Mouse (Mus musculus): ENCODE data around the gene Pet100. TPM values are rescaled to one million over a fixed set of nuclear protein-coding genes. Genes with fewer than 3 reads are reported as not detected.
A peak's percentile ranks its signal among the peaks of the same experiment; 100 is the strongest.

The Pet100 gene
- polyA plus RNA-seq, 1 experiment from 2014 or later = 84.5 TPM

DNA sequence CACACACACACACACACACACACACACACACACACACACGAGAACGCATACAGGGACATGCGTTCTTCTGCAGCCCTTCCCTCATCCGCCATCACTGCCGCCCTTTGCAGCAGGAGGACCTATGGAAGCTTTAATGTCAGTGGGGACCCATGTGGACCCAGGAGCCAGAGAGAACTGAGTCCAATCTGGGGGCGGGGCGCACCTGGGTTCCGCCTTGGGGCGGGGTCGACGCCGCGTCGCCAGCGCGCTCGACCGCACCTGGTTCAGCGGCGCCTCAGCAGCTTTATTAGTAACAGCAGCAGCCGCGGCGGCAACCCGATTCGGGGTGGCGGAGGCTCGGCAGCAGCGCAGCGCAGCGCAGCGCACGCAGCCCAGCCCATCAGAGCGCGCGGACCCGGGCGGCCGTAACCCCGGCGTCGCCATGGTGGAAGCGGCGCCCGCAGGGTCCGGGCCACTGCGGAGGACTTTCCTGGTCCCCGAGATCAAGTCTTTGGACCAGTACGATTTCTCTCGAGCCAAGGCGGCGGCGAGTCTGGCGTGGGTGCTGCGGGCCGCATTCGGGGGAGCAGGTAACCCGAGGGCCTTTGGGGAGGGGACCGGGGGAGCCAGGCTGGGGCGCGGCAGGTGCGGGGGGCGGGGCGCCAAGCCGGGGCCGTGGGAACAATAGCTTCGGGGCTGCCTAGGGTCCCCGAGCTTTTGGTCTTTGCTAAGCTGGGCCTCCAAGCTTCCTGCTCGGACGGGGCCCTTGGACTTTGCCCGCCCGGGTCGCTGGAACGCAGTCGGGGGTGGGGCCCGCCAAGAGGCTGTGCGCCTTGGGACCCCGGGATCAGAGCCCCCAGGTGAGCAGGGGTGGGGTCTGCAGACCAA lies 33.7 kb upstream of the Pet100 start:
- Histone ChIP-seq H3K36me3 (ENCODE audit: control insufficient read depth, insufficient read depth, low read length) (no peaks in the 10 kb centered on the region), H3K9me3 (ENCODE audit: control insufficient read depth, low read length) (no peaks in the 10 kb centered on the region), H3K4me1 (ENCODE audit: control insufficient read depth, insufficient read depth, low read length) (no peaks in the 10 kb centered on the region), H3K4me3 (ENCODE audit: low read length) (peak overlapping the region; percentile 79), H3K4me2 (replicated peaks; ENCODE audit: low read depth, low read length) (peak overlapping the region; percentile 83), H3K27ac (ENCODE audit: low read depth, low read length) (peak overlapping the region; percentile 76), H3K9ac (ENCODE audit: low read depth, low read length) (peak overlapping the region; percentile 72), H3K27me3 (ENCODE audit: control insufficient read depth, insufficient read depth, low read length) (peaks cover 3% of the 10 kb centered on the region; the same call in 1 of the 2 replicates)
- WGBS = under 1% methylated on average over 65 of the region's 77 CpGs
- peak; percentile 83 for ATAC-seq (ENCODE audit: low FRiP score, low TSS enrichment)

DNA sequence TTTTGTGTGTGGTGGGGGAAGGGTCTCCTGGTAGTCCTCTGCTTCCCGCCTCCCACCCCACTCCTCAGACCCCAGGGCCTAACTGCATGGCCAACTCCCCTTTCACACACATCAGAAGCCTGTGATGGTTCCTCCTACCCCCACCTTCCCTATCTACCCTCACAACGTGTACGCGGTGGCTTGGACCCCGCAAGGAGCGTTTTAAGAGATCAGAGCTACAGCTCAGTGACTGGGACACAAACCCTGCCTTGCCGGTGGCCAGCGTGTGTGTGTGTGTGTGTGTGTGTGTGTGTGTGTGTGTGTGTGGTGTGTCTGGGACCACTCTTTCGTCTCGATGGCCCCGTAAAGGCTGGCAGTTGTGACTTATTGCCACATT lies 33.1 kb upstream of the Pet100 start:
- peaks cover 3% of the 10 kb centered on the region; the same call in 1 of the 2 replicates for H3K27me3 ChIP-seq (ENCODE audit: control insufficient read depth, insufficient read depth, low read length)
- peak overlapping the region; percentile 72 for H3K9ac ChIP-seq (ENCODE audit: low read depth, low read length)
- H3K27ac ChIP-seq (ENCODE audit: low read depth, low read length) = no peak overlapping the region
- H3K36me3 ChIP-seq (ENCODE audit: control insufficient read depth, insufficient read depth, low read length) = no peaks in the 10 kb centered on the region
- ATAC-seq (ENCODE audit: low FRiP score, low TSS enrichment) = peak; percentile 40; the same call in 1 of the 2 replicates
- 4% methylated on average over 11 of the region's 11 CpGs for WGBS
- 0 out of 2 replicates have a peak, but pooled peaks cover 1% of the 10 kb centered on the region for H3K4me1 ChIP-seq (ENCODE audit: control insufficient read depth, insufficient read depth, low read length)
- peak overlapping the region; percentile 83 for H3K4me2 ChIP-seq (replicated peaks; ENCODE audit: low read depth, low read length)
- no peaks in the 10 kb centered on the region for H3K9me3 ChIP-seq (ENCODE audit: control insufficient read depth, low read length)
- peak overlapping the region; percentile 79 for H3K4me3 ChIP-seq (ENCODE audit: low read length)

DNA sequence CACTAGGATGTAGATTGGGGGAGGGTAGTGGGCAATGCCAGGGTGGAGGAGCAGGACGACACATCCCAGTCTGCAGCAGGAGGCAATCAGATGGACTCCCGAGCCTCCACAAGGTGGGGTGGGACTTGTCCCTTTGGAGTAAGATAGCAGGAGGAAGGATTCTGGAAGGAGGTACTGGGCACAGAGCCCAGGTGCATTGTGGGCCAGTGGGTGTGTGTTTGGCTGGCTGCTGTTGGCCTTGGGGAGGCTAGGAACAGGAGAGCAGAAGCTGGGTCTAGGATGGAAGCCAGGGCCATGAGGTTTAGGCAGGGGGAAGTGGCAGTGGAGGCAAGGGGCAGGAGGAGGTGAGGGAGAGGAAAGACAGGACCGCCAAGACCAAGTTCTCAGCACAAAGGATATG lies 27.9 kb upstream of the Pet100 start:
- 74% methylated on average over 3 of the region's 3 CpGs for WGBS
- Histone ChIP-seq H3K4me2 (replicated peaks; ENCODE audit: low read depth, low read length) (no peak overlapping the region), H3K27ac (ENCODE audit: low read depth, low read length) (no peak overlapping the region), H3K9ac (ENCODE audit: low read depth, low read length) (no peak overlapping the region; the same call in 1 of the 2 replicates), H3K27me3 (ENCODE audit: control insufficient read depth, insufficient read depth, low read length) (no peaks in the 10 kb centered on the region), H3K36me3 (ENCODE audit: control insufficient read depth, insufficient read depth, low read length) (no peaks in the 10 kb centered on the region; the same call in 1 of the 2 replicates), H3K4me1 (ENCODE audit: control insufficient read depth, insufficient read depth, low read length) (0 out of 2 replicates have a peak, but pooled peaks cover 3% of the 10 kb centered on the region), H3K9me3 (ENCODE audit: control insufficient read depth, low read length) (no peaks in the 10 kb centered on the region), H3K4me3 (ENCODE audit: low read length) (no peak overlapping the region)
- ATAC-seq (ENCODE audit: low FRiP score, low TSS enrichment) = no peak

- H3K36me3 ChIP-seq (ENCODE audit: control insufficient read depth, insufficient read depth, low read length) = no peaks in the 10 kb centered on the region; the same call in 1 of the 2 replicates
- no peak overlapping the region for H3K9ac ChIP-seq (ENCODE audit: low read depth, low read length)
- 87% methylated on average over 2 of the region's 2 CpGs for WGBS
- no peaks in the 10 kb centered on the region for H3K27me3 ChIP-seq (ENCODE audit: control insufficient read depth, insufficient read depth, low read length)
- no peak overlapping the region for H3K4me2 ChIP-seq (replicated peaks; ENCODE audit: low read depth, low read length)
- H3K4me1 ChIP-seq (ENCODE audit: control insufficient read depth, insufficient read depth, low read length) = 0 out of 2 replicates have a peak, but pooled peaks cover 3% of the 10 kb centered on the region
- no peak overlapping the region for H3K27ac ChIP-seq (ENCODE audit: low read depth, low read length)
- no peaks in the 10 kb centered on the region for H3K9me3 ChIP-seq (ENCODE audit: control insufficient read depth, low read length)
- no peak for ATAC-seq (ENCODE audit: low FRiP score, low TSS enrichment)
- H3K4me3 ChIP-seq (ENCODE audit: low read length) = no peak overlapping the region
Observed at GRCm38 (mm10) chr8:3594466-3594865, 26.9 kb upstream of the Pet100 start.

DNA sequence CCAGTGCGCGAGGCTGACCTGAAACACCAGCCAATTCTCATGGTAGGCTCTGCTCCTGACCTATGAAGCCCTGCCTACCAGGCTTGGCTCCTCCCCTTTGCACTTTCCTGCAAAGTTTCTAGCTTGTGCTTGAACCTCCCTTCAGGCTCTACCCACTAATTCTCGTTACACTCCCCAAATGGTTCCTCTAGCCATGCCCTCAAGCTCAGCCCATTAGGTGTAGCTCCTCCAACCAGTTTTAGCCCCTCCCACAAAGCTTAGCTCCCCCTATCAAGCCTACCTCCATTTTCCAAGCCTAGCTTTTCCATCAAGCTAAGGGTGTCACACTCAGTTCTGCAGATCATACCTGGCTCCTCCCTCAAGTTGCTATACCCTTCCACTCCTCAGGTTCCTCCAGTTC lies 23.3 kb upstream of the Pet100 start:
- Histone ChIP-seq H3K4me2 (replicated peaks; ENCODE audit: low read depth, low read length) (no peak overlapping the region), H3K27me3 (ENCODE audit: control insufficient read depth, insufficient read depth, low read length) (no peaks in the 10 kb centered on the region), H3K36me3 (ENCODE audit: control insufficient read depth, insufficient read depth, low read length) (peaks cover 12% of the 10 kb centered on the region), H3K4me3 (ENCODE audit: low read length) (no peak overlapping the region), H3K9me3 (ENCODE audit: control insufficient read depth, low read length) (no peaks in the 10 kb centered on the region), H3K27ac (ENCODE audit: low read depth, low read length) (no peak overlapping the region), H3K4me1 (ENCODE audit: control insufficient read depth, insufficient read depth, low read length) (0 out of 2 replicates have a peak, but pooled peaks cover 3% of the 10 kb centered on the region), H3K9ac (ENCODE audit: low read depth, low read length) (no peak overlapping the region)
- ATAC-seq (ENCODE audit: low FRiP score, low TSS enrichment) = no peak
- WGBS = 65% methylated on average over 3 of the region's 3 CpGs

DNA sequence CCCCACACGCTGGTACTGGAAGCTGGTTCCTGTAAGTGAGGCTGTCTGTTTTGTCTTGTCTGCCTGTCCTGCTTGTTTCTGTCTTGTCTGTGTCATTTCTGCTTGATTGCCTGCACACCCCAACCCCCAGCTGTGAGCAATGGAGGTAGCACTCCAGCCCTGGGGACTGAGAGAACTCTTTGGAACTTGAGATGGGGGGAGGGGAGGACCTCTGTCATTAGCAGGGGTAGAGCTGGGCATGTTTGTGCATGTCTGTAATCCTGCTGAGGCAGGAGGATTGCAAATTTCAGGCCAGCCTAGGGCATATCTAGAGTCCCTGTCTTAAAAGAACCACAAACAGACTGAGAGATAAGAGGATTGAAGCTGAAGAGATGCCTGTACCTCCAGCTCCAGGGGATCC lies 22.1 kb upstream of the Pet100 start:
- Histone ChIP-seq H3K9ac (ENCODE audit: low read depth, low read length) (no peak overlapping the region), H3K27me3 (ENCODE audit: control insufficient read depth, insufficient read depth, low read length) (no peaks in the 10 kb centered on the region), H3K4me1 (ENCODE audit: control insufficient read depth, insufficient read depth, low read length) (no peaks in the 10 kb centered on the region), H3K4me2 (replicated peaks; ENCODE audit: low read depth, low read length) (no peak overlapping the region), H3K27ac (ENCODE audit: low read depth, low read length) (no peak overlapping the region), H3K9me3 (ENCODE audit: control insufficient read depth, low read length) (no peaks in the 10 kb centered on the region), H3K4me3 (ENCODE audit: low read length) (no peak overlapping the region), H3K36me3 (ENCODE audit: control insufficient read depth, insufficient read depth, low read length) (peaks cover 22% of the 10 kb centered on the region)
- no peak for ATAC-seq (ENCODE audit: low FRiP score, low TSS enrichment)
- WGBS = 71% methylated on average over 1 of the region's 1 CpGs

DNA sequence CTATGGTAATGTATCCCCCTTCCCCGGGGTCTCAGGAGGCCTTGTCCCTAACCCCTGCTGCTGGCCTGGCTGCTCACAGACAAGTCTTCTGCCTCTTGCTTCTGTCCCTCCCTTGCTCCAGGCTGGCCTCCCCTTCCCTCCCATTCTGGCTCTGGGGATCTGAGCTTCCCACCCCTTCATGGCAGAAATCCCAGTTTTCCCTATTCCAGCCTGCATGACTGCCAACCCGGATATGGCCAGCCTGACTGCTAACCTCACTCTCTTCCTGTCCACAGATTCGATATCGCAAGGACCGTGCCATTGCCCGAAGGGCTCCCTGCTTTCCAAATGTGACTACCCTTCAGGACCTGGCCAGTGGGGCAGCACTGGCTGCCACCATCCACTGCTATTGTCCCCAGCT lies 20.9 kb upstream of the Pet100 start:
- 88% methylated on average over 6 of the region's 6 CpGs for WGBS
- no peak overlapping the region for H3K4me3 ChIP-seq (ENCODE audit: low read length)
- H3K27ac ChIP-seq (ENCODE audit: low read depth, low read length) = no peak overlapping the region
- H3K36me3 ChIP-seq (ENCODE audit: control insufficient read depth, insufficient read depth, low read length) = peaks cover 27% of the 10 kb centered on the region
- no peak overlapping the region for H3K4me2 ChIP-seq (replicated peaks; ENCODE audit: low read depth, low read length)
- no peak for ATAC-seq (ENCODE audit: low FRiP score, low TSS enrichment)
- no peaks in the 10 kb centered on the region for H3K9me3 ChIP-seq (ENCODE audit: control insufficient read depth, low read length)
- no peaks in the 10 kb centered on the region for H3K27me3 ChIP-seq (ENCODE audit: control insufficient read depth, insufficient read depth, low read length)
- no peak overlapping the region for H3K9ac ChIP-seq (ENCODE audit: low read depth, low read length)
- H3K4me1 ChIP-seq (ENCODE audit: control insufficient read depth, insufficient read depth, low read length) = no peaks in the 10 kb centered on the region

DNA sequence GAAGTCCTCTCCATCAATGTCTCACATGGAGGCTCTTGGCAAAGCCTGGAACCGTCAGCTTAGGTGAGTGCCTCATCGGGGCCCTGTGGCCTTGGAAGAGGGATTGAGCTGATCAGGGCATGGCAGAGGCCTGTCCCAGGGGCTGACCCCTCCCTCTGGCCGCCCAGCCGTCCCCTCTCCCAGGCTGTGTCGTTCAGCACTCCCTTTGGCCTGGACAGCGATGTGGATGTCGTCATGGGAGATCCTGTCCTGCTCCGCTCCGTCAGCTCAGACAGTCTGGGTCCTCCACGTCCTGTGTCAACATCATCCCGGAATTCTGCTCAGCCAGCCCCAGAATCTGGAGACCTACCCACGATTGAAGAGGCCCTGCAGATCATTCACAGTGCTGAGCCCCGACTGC lies 17.9 kb upstream of the Pet100 start:
- H3K9me3 ChIP-seq (ENCODE audit: control insufficient read depth, low read length) = no peaks in the 10 kb centered on the region
- H3K4me1 ChIP-seq (ENCODE audit: control insufficient read depth, insufficient read depth, low read length) = no peaks in the 10 kb centered on the region
- H3K4me2 ChIP-seq (replicated peaks; ENCODE audit: low read depth, low read length) = no peak overlapping the region
- no peak overlapping the region for H3K4me3 ChIP-seq (ENCODE audit: low read length)
- peaks cover 40% of the 10 kb centered on the region for H3K36me3 ChIP-seq (ENCODE audit: control insufficient read depth, insufficient read depth, low read length)
- no peaks in the 10 kb centered on the region for H3K27me3 ChIP-seq (ENCODE audit: control insufficient read depth, insufficient read depth, low read length)
- 77% methylated on average over 13 of the region's 13 CpGs for WGBS
- H3K9ac ChIP-seq (ENCODE audit: low read depth, low read length) = no peak overlapping the region
- no peak overlapping the region for H3K27ac ChIP-seq (ENCODE audit: low read depth, low read length)
- ATAC-seq (ENCODE audit: low FRiP score, low TSS enrichment) = no peak

- H3K9ac ChIP-seq (ENCODE audit: low read depth, low read length) = no peak overlapping the region
- H3K4me1 ChIP-seq (ENCODE audit: control insufficient read depth, insufficient read depth, low read length) = no peaks in the 10 kb centered on the region
- no peaks in the 10 kb centered on the region for H3K9me3 ChIP-seq (ENCODE audit: control insufficient read depth, low read length)
- H3K27me3 ChIP-seq (ENCODE audit: control insufficient read depth, insufficient read depth, low read length) = no peaks in the 10 kb centered on the region
- ATAC-seq (ENCODE audit: low FRiP score, low TSS enrichment) = peak; percentile 37; the same call in 1 of the 2 replicates
- 78% methylated on average over 16 of the region's 16 CpGs for WGBS
- H3K27ac ChIP-seq (ENCODE audit: low read depth, low read length) = no peak overlapping the region
- peaks cover 69% of the 10 kb centered on the region for H3K36me3 ChIP-seq (ENCODE audit: control insufficient read depth, insufficient read depth, low read length)
- H3K4me2 ChIP-seq (replicated peaks; ENCODE audit: low read depth, low read length) = no peak overlapping the region
- no peak overlapping the region for H3K4me3 ChIP-seq (ENCODE audit: low read length)
Observed at GRCm38 (mm10) chr8:3606593-3606992, 14.8 kb upstream of the Pet100 start.

Measured in kidney, embryonic 14.5 days (tissue).